Mouse (Mus musculus) embryonic stem cell, embryonic (primary cell): ENCODE results near the gene Gm1673.
"Not testable (repeated sequence)": the region's sequence is repeated elsewhere in the genome, so short reads cannot be mapped to it uniquely, and the experiment has no call there.

ENCODE experiments used
- CTCF ChIA-PET, 4 experiments: fragments of 300-600 bp in 2 of 4; fragments of 350-600 bp in 2 of 4; sonication (Branson Sonifier 250); formaldehyde crosslinking; loops; one replicate each; lab custom pipeline; 2022; ENCODE audit warnings: inconsistent platforms in 2 of 4; lab: Charles Lee
- POLR2A ChIA-PET, 4 experiments: fragments of 300-600 bp in 2 of 4; fragments of 350-600 bp in 2 of 4; sonication (Branson Sonifier 250); formaldehyde crosslinking; loops; one replicate each; lab custom pipeline; 2022; ENCODE audit warnings: antibody characterized with exemption in 4 of 4, inconsistent platforms in 1 of 4; lab: Charles Lee

Gene Gm1673

DNA sequence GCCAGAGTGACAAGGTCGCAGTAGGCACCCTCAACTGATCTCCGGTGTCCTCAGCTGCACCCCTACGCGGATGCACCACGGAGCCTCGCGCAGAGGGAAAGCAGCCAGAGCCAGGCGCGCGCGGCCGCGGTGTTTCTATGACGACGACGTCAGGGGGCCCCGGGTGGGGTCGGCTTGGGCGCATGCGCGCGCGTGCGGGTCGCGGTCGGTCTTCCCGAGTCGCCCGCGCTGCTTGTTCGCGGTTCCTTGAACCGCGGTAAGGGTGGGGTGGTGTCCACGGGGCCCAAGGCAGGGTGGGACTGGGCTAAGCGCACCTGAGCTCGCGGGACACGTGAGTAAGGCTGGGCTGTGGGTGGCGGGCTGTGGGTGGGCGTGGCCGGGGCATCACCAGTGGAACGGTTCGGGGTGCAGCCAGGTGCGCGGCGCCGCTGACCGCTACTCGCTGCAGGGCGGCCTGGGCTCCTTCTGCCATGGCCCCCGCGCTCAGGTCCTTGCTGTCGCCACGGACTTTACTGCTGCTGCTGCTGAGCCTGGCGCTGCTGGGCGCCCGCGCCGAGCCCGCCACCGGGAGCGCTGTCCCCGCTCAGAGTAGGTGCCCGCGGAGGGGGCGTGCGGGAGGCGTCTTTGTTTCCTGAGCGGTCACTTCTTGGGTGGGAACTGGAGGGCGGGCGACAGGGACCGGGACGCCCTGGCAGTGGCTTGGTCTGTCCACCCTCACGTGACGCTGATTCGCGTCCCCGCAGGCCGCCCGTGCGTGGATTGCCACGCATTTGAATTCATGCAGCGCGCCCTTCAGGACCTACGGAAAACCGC, at the start of gene Gm1673:
TSS of gene Gm1673 (plus strand) at position 125 of the 813 bp plus-strand sequence.
- ChIA-PET POLR2A (interaction anchor here in 1 of 4 experiments (1.6 kb wide), 1 partner anchor 13 kb away, joined by 4 read pairs; the partner anchor contains the start of gene Nat8l), CTCF (interaction anchor here in 1 of 4 experiments (0.6 to 1.0 kb wide), 2 partner anchors 30 to 227 kb away, joined by 3 to 4 read pairs; no protein-coding TSS in a partner anchor)

- POLR2A ChIA-PET = interaction anchor here (0.6 to 2.9 kb wide), 8 partner anchors 11 to 362 kb away, joined by 3 to 13 read pairs (median 4); partner anchors contain the start of gene Slbp (in 1 of the 4)
- CTCF ChIA-PET = interaction anchor here in 2 of 4 experiments (0.6 to 0.7 kb wide), 3 partner anchors 271 to 979 kb away, joined by 4 to 9 read pairs (median 4); no protein-coding TSS in a partner anchor
These were observed 49.2 kb upstream of the Gm1673 start for GRCm38 (mm10) chr5:33934081-33934480.

DNA sequence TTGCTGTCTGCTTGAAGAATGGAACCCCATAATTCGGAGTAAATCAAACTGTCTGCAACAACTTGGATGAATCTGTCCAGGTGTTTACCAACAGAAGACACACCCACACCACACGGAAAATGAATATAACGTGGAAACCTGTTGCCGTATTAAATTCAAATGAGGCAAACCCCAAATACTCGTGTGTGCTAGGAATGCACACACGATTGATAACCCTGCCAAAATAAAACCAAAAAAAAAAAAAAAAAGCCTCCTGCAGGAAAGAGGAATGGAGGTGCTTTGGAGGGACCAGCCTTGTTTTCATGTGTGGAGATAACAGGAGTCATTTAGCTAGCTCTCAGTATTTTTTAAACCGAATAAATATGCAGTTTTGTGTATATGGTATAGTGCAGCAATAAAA, 48.4 kb upstream of the Gm1673 start:
- CTCF ChIA-PET = interaction anchor here in 2 of 4 experiments (0.6 to 1.1 kb wide), 4 partner anchors 26 to 980 kb away, joined by 3 to 4 read pairs (median 3); no protein-coding TSS in a partner anchor

DNA sequence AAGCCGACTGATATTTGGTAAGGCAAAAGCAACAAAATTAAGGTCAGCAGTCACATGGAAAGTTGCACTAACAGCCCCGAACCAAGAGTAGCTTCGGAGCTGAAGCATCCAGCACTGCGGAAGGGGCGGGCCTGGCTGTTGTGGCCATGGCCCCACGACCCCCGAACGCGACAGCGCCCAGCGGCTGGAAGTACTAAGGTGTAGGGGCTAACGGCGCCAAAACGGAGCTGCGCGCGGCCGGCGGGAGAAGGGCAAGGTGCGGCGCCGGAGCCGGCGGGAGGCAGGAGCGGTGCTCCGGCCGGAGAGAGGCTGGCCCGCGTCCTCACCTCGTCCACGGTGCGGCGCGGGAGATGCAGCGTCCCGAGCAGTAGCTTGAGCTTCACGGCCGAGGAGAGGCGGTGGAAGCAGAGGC, 47.5 kb upstream of the Gm1673 start:
- POLR2A ChIA-PET = interaction anchor here in 3 of 4 experiments (0.6 to 2.9 kb wide), 38 partner anchors 13 to 1169 kb away, joined by 3 to 16 read pairs (median 3); partner anchors contain the start of genes Slbp (in 3 of the 3), Grk4 (in 2 of the 3), Nop14 (in 2 of the 3) and Nsd2 (in 2 of the 3)

More for the DNA sequence above, 48.4 kb upstream of the Gm1673 start:
- POLR2A ChIA-PET = interaction anchor here in 2 of 4 experiments (0.7 to 2.9 kb wide), 13 partner anchors 12 to 399 kb away, joined by 3 to 13 read pairs (median 5); partner anchors contain the start of genes Fam53a (in 1 of the 2), Gm9903 (in 1 of the 2), Nsd2 (in 1 of the 2) and Slbp (in 1 of the 2)

GRCm38 (mm10) chr5:33936120-33936707, 47.0 kb upstream of the Gm1673 start, which contains the start of gene Nelfa:
TSS of gene Nelfa (minus strand) at chr5:33936413.
- ChIA-PET CTCF (interaction anchor here in 1 of 4 experiments (1.1 to 1.5 kb wide), 3 partner anchors 11 to 724 kb away, joined by 3 read pairs; partner anchors contain the start of genes Grk4 and Nop14), POLR2A (interaction anchor here in 3 of 4 experiments (0.6 to 2.9 kb wide), 37 partner anchors 14 to 1169 kb away, joined by 3 to 16 read pairs (median 3); partner anchors contain the start of genes Slbp (in 3 of the 3), Grk4 (in 2 of the 3), Nop14 (in 2 of the 3) and Nsd2 (in 2 of the 3))

More for the DNA sequence above, 47.5 kb upstream of the Gm1673 start:
- CTCF ChIA-PET = interaction anchor here in 2 of 4 experiments (1.0 to 1.5 kb wide), 4 partner anchors 11 to 724 kb away, joined by 3 read pairs; partner anchors contain the start of genes Grk4 (in 1 of the 2) and Nop14 (in 1 of the 2)

GRCm38 (mm10) chr5:33937230-33937629, 46.0 kb upstream of the Gm1673 start:
- POLR2A ChIA-PET = interaction anchor here in 2 of 4 experiments (0.7 to 2.1 kb wide), 4 partner anchors 8 to 285 kb away, joined by 3 to 16 read pairs (median 3); partner anchors contain the start of gene Slbp (in 1 of the 2)
- CTCF ChIA-PET = interaction anchor here in 1 of 4 experiments (1.5 kb wide), 1 partner anchor 10 kb away, joined by 3 read pairs; no protein-coding TSS in a partner anchor

GRCm38 (mm10) chr5:33938448-33938847, 44.8 kb upstream of the Gm1673 start:
- CTCF ChIA-PET = no interaction called here
- POLR2A ChIA-PET = interaction anchor here in 1 of 4 experiments (0.8 to 1.3 kb wide), 3 partner anchors 16 to 388 kb away, joined by 3 to 8 read pairs (median 3); no protein-coding TSS in a partner anchor

DNA sequence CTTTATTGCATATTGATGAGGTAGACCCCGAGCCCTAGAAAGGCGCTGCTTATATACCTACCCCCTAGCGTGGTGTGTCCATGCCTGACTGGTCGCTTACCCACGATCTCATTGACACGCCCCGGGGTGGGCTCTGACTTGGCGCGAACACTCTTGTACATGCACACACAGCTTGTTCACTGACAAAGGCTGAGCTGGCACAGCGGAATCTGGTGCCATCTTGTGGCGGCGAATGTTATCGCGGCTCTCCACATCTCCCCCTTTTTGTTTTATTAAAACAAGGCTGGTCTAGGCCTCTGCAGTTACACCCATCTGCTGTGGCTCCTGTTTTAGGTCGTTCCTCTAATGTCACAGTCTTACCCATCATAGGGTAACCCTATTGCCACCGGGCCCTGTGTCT, 36.2 kb upstream of the Gm1673 start:
- POLR2A ChIA-PET = not testable (repeated sequence)
- CTCF ChIA-PET = interaction anchor here in 1 of 4 experiments (1.0 kb wide), 1 partner anchor 11 kb away, joined by 3 read pairs; the partner anchor contains the start of gene Nelfa

DNA sequence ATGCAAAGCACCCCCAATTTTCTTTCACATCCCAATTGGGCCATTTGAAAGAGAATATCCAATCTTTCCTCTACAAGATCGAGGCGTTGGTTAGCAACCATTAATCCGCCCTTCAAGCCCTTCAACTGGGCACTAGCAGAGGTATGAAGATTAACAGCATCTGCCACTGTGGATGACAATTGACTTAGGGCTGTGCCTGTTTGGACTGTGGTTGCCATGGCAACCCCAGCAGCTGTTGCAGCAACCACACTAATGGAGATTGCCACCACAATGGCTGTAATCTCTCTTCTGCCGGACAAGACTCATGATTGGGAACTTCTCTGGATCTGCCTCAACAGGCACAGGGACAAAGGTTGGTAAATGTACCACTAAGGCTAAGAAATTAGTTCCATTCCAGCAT, 34.9 kb upstream of the Gm1673 start:
- POLR2A ChIA-PET = no interaction called here
- CTCF ChIA-PET = no interaction called here

- POLR2A ChIA-PET = interaction anchor here in 2 of 4 experiments (0.6 to 1.3 kb wide), 4 partner anchors 10 to 72 kb away, joined by 3 to 4 read pairs (median 4); no protein-coding TSS in a partner anchor
These were observed 29.6 kb upstream of the Gm1673 start for GRCm38 (mm10) chr5:33953471-33954185.

DNA sequence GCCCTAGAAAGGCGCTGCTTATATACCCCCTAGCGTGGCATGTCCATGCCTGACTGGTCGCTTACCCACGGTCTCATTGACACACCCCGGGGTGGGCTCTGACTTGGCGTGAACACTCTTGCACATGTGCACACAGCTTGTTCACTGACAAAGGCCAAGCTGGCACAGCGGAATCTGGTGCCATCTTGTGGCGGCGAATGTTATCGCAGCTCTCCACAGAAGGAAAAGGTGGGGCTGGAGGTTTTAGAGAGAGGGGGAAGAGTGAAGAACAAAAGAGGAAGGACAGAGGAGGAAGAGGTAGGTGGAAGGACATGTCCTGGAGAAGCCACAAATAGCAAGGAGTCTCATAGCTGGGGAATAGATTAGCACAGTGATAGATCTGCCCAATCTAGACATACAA, 28.9 kb upstream of the Gm1673 start:
- CTCF ChIA-PET = interaction anchor here in 2 of 4 experiments (0.6 to 1.0 kb wide), 6 partner anchors 9 to 278 kb away, joined by 3 to 5 read pairs (median 3); no protein-coding TSS in a partner anchor
- POLR2A ChIA-PET = interaction anchor here in 2 of 4 experiments (1.3 to 1.4 kb wide), 2 partner anchors 15 to 18 kb away, joined by 3 read pairs; partner anchors contain the start of gene Nelfa (in 1 of the 2)

More at GRCm38 (mm10) chr5:33953471-33954185, 29.6 kb upstream of the Gm1673 start:
- CTCF ChIA-PET = interaction anchor here in 3 of 4 experiments (0.6 to 1.0 kb wide), 10 partner anchors 8 to 312 kb away, joined by 3 to 7 read pairs (median 4); partner anchors contain the start of gene Gm1673 (in 1 of the 3)

GRCm38 (mm10) chr5:33955868-33956267, 27.4 kb upstream of the Gm1673 start:
- ChIA-PET POLR2A (interaction anchor here in 1 of 4 experiments (0.6 to 1.4 kb wide), 2 partner anchors 20 to 60 kb away, joined by 3 to 4 read pairs; partner anchors contain the start of gene Nelfa), CTCF (interaction anchor here in 1 of 4 experiments (1.0 kb wide), 1 partner anchor 562 kb away, joined by 3 read pairs; no protein-coding TSS in a partner anchor)

DNA sequence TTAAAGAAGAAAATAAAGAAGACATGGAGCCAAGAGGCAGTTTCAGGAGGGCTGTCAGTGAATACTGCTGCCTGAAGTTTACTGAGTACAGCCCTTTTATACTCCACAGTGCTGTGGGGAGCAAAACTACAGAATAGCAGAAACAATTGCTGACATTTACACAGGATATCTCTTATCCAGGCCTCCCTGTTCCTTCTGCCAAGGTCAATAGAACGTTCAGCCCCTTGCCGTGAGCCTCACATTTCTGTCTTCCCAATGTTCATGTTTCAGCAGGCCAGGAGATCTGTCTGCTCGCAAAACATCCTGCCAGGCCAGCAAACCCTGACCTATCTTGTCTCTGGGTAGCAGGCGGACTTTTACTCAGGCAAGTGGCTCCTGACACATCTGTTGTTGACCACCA, 23.9 kb upstream of the Gm1673 start:
- POLR2A ChIA-PET = no interaction called here

DNA sequence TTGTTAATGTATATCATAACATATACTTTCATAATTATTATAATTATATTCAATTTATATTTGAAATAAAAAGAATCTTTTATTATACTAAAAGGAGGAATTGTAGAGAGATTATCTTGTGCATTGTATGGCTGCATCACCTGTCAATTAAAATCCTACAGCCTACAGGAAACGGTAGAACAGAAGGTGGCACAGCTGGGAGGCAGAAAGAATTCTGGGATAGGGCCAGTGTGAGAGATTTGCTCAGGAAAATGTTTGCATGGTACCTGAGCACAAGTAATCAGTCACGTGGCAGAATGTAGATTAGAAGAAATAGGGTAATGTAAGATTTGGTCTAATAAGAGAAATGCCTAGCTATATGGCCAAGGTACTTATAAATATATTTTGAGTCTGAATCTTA, 8.5 kb upstream of the Gm1673 start:
- CTCF ChIA-PET = no interaction called here
- POLR2A ChIA-PET = no interaction called here

More for the DNA sequence above, 23.9 kb upstream of the Gm1673 start:
- CTCF ChIA-PET = interaction anchor here in 1 of 4 experiments (0.5 kb wide), 1 partner anchor 322 kb away, joined by 3 read pairs; no protein-coding TSS in a partner anchor

- CTCF ChIA-PET = interaction anchor here in 1 of 4 experiments (0.6 kb wide), 1 partner anchor 18 kb away, joined by 4 read pairs; no protein-coding TSS in a partner anchor
- POLR2A ChIA-PET = interaction anchor here in 1 of 4 experiments (0.6 kb wide), 1 partner anchor 63 kb away, joined by 3 read pairs; no protein-coding TSS in a partner anchor
These were observed 7.0 kb upstream of the Gm1673 start for GRCm38 (mm10) chr5:33976267-33976666.

GRCm38 (mm10) chr5:33982731-33983259, 438 bp upstream of the Gm1673 start:
- POLR2A ChIA-PET = interaction anchor here in 1 of 4 experiments (1.6 kb wide), 1 partner anchor 13 kb away, joined by 4 read pairs; the partner anchor contains the start of gene Nat8l
- CTCF ChIA-PET = interaction anchor here in 1 of 4 experiments (0.6 to 1.0 kb wide), 2 partner anchors 29 to 228 kb away, joined by 3 to 4 read pairs; no protein-coding TSS in a partner anchor
